Mouse (Mus musculus) forebrain, embryonic 13.5 days (tissue): ENCODE results near the gene Dnase1l3. TPM values are rescaled to one million over a fixed set of nuclear protein-coding genes. Genes with fewer than 3 reads are reported as not detected.

Experiments used
- ATAC-seq: fragments of 200-750 bp; cut with Nextera tagmentation; 2 replicates; pipeline ENCODE4 v1.8.0; 2017
- H3K27ac ChIP-seq: fragments of 300-500 bp; sonication (generic); 2 replicates; pipeline ENCODE4 v1.5.1; 2015; ENCODE audit warnings: inconsistent platforms, mild to moderate bottlenecking, moderate library complexity
- H3K27me3 ChIP-seq: fragments of 300-500 bp; sonication (generic); 2 replicates; pipeline ENCODE4 v1.6.1; 2015; ENCODE audit warnings: mild to moderate bottlenecking, inconsistent platforms
- H3K36me3 ChIP-seq: fragments of 300-500 bp; sonication (generic); 2 replicates; pipeline ENCODE4 v1.6.1; 2015; ENCODE audit warnings: mild to moderate bottlenecking, inconsistent platforms; ENCODE audit not compliant: poor library complexity, severe bottlenecking
- H3K4me1 ChIP-seq: fragments of 300-500 bp; sonication (generic); 2 replicates; pipeline ENCODE4 v1.6.1; 2015; ENCODE audit warnings: inconsistent platforms
- H3K4me2 ChIP-seq: fragments of 300-500 bp; sonication (generic); 2 replicates; pipeline ENCODE4 v1.6.1; 2015; ENCODE audit warnings: inconsistent platforms, mild to moderate bottlenecking, moderate library complexity
- H3K4me3 ChIP-seq: fragments of 300-500 bp; sonication (generic); 2 replicates; pipeline ENCODE4 v1.5.1; 2015; ENCODE audit warnings: mild to moderate bottlenecking, inconsistent platforms
- H3K9ac ChIP-seq: fragments of 300-500 bp; sonication (generic); 2 replicates; pipeline ENCODE4 v1.6.1; 2015; ENCODE audit warnings: mild to moderate bottlenecking, inconsistent platforms
- H3K9me3 ChIP-seq: fragments of 300-500 bp; sonication (generic); replicated peaks from 2 replicates; pipeline ENCODE4 v1.6.1; 2016; ENCODE audit warnings: inconsistent platforms
- WGBS: fragments of 180-500 bp; shearing (Covaris S2); methylation state at CpG from one replicate; pipeline ENCODE4 v1.1.7; 2015; 5-methylcytosine and 5-hydroxymethylcytosine counted together
- polyA plus RNA-seq: library from polyadenylated mRNA; unstranded; fragments of >200 nt; fragmentation: Nextera tagmentation; extraction: Ambion mirVana; gene quantifications from 2 replicates; pipeline ENCODE4 v1.2.1, GENCODE M21; 2015

Dnase1l3 gene
- 0.04 TPM in 1 of 2 replicates, not detected in the other for polyA plus RNA-seq

GRCm38 (mm10) chr14:7994271-7994767, at the start of gene Dnase1l3:
Dnase1l3 (minus strand) TSS chr14:7994573.
- WGBS, result 77% methylated on average over 8 of the region's 8 CpGs

DNA sequence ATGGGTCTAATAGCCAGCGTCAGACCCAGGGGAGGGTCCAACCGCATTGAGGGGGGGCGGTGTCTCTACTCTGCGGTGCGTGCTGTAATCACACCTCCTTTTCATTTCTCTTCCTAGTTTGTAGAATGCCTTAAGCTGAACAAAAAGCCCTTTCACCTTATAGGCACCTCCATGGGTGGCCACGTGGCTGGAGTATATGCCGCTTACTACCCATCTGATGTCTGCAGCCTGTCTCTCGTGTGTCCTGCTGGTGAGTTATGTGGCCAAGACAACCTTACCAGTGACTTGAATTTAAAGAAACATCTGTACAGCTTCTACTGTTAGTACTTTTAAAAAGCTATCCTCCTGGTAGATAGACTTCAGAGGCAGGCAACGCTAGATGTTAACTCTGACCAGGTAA, 48.2 kb upstream of the Dnase1l3 start:
- WGBS, result 90% methylated on average over 9 of the region's 9 CpGs
- no peak overlapping the region for H3K4me3 ChIP-seq
- no peaks in the 10 kb centered on the region for H3K27me3 ChIP-seq
- H3K27ac ChIP-seq, result no peak overlapping the region
- no peak overlapping the region for H3K9ac ChIP-seq
- H3K4me2 ChIP-seq, result no peak overlapping the region
- no peaks in the 10 kb centered on the region for H3K9me3 ChIP-seq
- no peaks in the 10 kb centered on the region for H3K4me1 ChIP-seq
- ATAC-seq, result no peak
- H3K36me3 ChIP-seq, result peaks cover 23% of the 10 kb centered on the region

More at GRCm38 (mm10) chr14:7994271-7994767, at the start of gene Dnase1l3:
- Histone ChIP-seq H3K4me2 (no peak within 1 kb of the TSS), H3K4me1 (0 out of 2 replicates have a peak, but pooled peaks cover 7% of the 10 kb centered on the region), H3K36me3 (no peaks in the 10 kb centered on the region), H3K27ac (no peak within 1 kb of the TSS), H3K9ac (no peak within 1 kb of the TSS), H3K9me3 (no peaks in the 10 kb centered on the region), H3K27me3 (peaks cover 6% of the 10 kb centered on the region), H3K4me3 (no peak within 1 kb of the TSS)
- no peak for ATAC-seq

- H3K9ac ChIP-seq, result no peak overlapping the region
- 94% methylated on average over 2 of the region's 2 CpGs for WGBS
- no peak overlapping the region for H3K4me3 ChIP-seq
- no peaks in the 10 kb centered on the region for H3K9me3 ChIP-seq
- ATAC-seq, result no peak
- peaks cover 19% of the 10 kb centered on the region for H3K36me3 ChIP-seq
- no peaks in the 10 kb centered on the region for H3K4me1 ChIP-seq
- no peaks in the 10 kb centered on the region for H3K27me3 ChIP-seq
- no peak overlapping the region for H3K27ac ChIP-seq
- H3K4me2 ChIP-seq, result no peak overlapping the region
These were observed 47.7 kb upstream of the Dnase1l3 start for GRCm38 (mm10) chr14:8042120-8042519.

DNA sequence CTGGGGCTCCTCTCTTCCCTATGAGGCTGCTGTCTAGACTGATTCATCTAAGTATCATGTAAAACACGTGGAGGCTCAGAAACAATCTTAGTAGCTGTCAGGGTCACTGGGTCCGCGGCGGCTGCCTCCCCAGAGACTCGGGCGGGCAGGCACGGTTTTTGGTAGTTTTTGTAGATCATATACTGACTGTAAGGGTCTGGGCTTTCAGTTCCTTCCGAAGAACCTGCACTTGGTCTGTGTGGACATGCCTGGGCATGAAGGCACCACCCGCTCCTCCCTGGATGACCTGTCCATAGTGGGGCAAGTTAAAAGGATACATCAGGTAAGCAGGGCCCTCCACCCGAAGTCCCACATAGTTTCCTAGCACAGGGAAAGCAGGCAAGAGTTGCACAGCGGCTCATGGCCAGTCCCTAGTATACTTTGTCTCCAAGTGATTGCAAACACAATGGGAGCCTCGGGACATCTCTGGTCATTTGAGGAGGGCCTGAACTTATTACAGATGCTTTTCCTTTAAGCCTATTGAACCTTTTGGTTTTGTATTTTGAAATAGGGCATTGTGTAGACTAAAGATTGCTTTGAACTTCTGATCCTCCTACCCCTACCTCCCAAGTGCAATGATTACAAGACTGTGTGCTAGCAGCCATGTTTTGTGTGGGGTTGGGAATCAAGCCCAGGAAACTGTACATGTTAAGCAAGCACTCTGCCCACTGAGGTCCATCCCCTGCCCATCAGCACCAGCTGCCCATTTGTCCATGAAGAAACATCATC, 46.7 kb upstream of the Dnase1l3 start:
- 88% methylated on average over 12 of the region's 12 CpGs for WGBS
- Histone ChIP-seq H3K36me3 (peaks cover 11% of the 10 kb centered on the region), H3K4me2 (no peak overlapping the region), H3K27ac (no peak overlapping the region), H3K9ac (no peak overlapping the region), H3K9me3 (no peaks in the 10 kb centered on the region), H3K4me3 (no peak overlapping the region), H3K27me3 (no peaks in the 10 kb centered on the region), H3K4me1 (no peaks in the 10 kb centered on the region)
- ATAC-seq, result no peak

- ATAC-seq, result no peak
- 86% methylated on average over 3 of the region's 3 CpGs for WGBS
- Histone ChIP-seq H3K36me3 (peaks cover 4% of the 10 kb centered on the region), H3K4me1 (no peaks in the 10 kb centered on the region), H3K9me3 (no peaks in the 10 kb centered on the region), H3K27me3 (no peaks in the 10 kb centered on the region), H3K4me2 (no peak overlapping the region), H3K27ac (no peak overlapping the region), H3K9ac (no peak overlapping the region), H3K4me3 (no peak overlapping the region)
These were observed 45.8 kb upstream of the Dnase1l3 start for GRCm38 (mm10) chr14:8040179-8040578.

- no peaks in the 10 kb centered on the region for H3K27me3 ChIP-seq
- no peaks in the 10 kb centered on the region for H3K9me3 ChIP-seq
- H3K9ac ChIP-seq, result no peak overlapping the region
- H3K36me3 ChIP-seq, result peaks cover 3% of the 10 kb centered on the region
- 79% methylated on average over 7 of the region's 7 CpGs for WGBS
- H3K4me2 ChIP-seq, result no peak overlapping the region
- no peak overlapping the region for H3K4me3 ChIP-seq
- no peak for ATAC-seq
- H3K4me1 ChIP-seq, result no peaks in the 10 kb centered on the region
- H3K27ac ChIP-seq, result no peak overlapping the region
These were observed 44.5 kb upstream of the Dnase1l3 start for GRCm38 (mm10) chr14:8038791-8039448.

- no peaks in the 10 kb centered on the region for H3K27me3 ChIP-seq
- no peak overlapping the region for H3K9ac ChIP-seq
- H3K27ac ChIP-seq, result no peak overlapping the region
- no peaks in the 10 kb centered on the region for H3K9me3 ChIP-seq
- H3K4me1 ChIP-seq, result no peaks in the 10 kb centered on the region
- H3K4me2 ChIP-seq, result no peak overlapping the region
- no peak for ATAC-seq
- 88% methylated on average over 5 of the region's 5 CpGs for whole genome bisulfite sequencing
- no peak overlapping the region for H3K4me3 ChIP-seq
- H3K36me3 ChIP-seq, result no peaks in the 10 kb centered on the region; the same call in 1 of the 2 replicates
These were observed 43.8 kb upstream of the Dnase1l3 start for GRCm38 (mm10) chr14:8038150-8038549.

- Histone ChIP-seq H3K27me3 (no peaks in the 10 kb centered on the region), H3K27ac (no peak overlapping the region), H3K9ac (no peak overlapping the region), H3K4me3 (no peak overlapping the region), H3K4me2 (no peak overlapping the region), H3K9me3 (no peaks in the 10 kb centered on the region), H3K36me3 (no peaks in the 10 kb centered on the region; the same call in 1 of the 2 replicates), H3K4me1 (peaks cover 7% of the 10 kb centered on the region; the same call in 1 of the 2 replicates)
- 61% methylated on average over 5 of the region's 5 CpGs for WGBS
- ATAC-seq, result no peak
These were observed 42.0 kb upstream of the Dnase1l3 start for GRCm38 (mm10) chr14:8036406-8036805.

GRCm38 (mm10) chr14:8035951-8036350, 41.6 kb upstream of the Dnase1l3 start:
- no peaks in the 10 kb centered on the region for H3K36me3 ChIP-seq
- no peak for ATAC-seq
- no peak overlapping the region for H3K27ac ChIP-seq
- H3K4me3 ChIP-seq, result no peak overlapping the region
- H3K9me3 ChIP-seq, result no peaks in the 10 kb centered on the region
- peaks cover 7% of the 10 kb centered on the region; the same call in 1 of the 2 replicates for H3K4me1 ChIP-seq
- WGBS, result 88% methylated on average over 6 of the region's 6 CpGs
- H3K27me3 ChIP-seq, result no peaks in the 10 kb centered on the region
- no peak overlapping the region for H3K9ac ChIP-seq
- no peak overlapping the region for H3K4me2 ChIP-seq

GRCm38 (mm10) chr14:8034561-8034960, 40.2 kb upstream of the Dnase1l3 start:
- H3K4me2 ChIP-seq, result no peak overlapping the region
- no peaks in the 10 kb centered on the region for H3K36me3 ChIP-seq
- H3K4me1 ChIP-seq, result peaks cover 7% of the 10 kb centered on the region; the same call in 1 of the 2 replicates
- ATAC-seq, result no peak
- no peaks in the 10 kb centered on the region for H3K9me3 ChIP-seq
- H3K4me3 ChIP-seq, result no peak overlapping the region
- no peak overlapping the region for H3K27ac ChIP-seq
- WGBS, result 78% methylated on average over 5 of the region's 5 CpGs
- H3K27me3 ChIP-seq, result no peaks in the 10 kb centered on the region
- H3K9ac ChIP-seq, result no peak overlapping the region

- no peak overlapping the region for H3K4me3 ChIP-seq
- H3K4me2 ChIP-seq, result no peak overlapping the region
- ATAC-seq, result peak; percentile 16; the same call in 1 of the 2 replicates
- 50% methylated on average over 13 of the region's 13 CpGs for WGBS
- peaks cover 7% of the 10 kb centered on the region; the same call in 1 of the 2 replicates for H3K4me1 ChIP-seq
- no peak overlapping the region for H3K27ac ChIP-seq
- H3K9ac ChIP-seq, result no peak overlapping the region
- no peaks in the 10 kb centered on the region for H3K9me3 ChIP-seq
- no peaks in the 10 kb centered on the region for H3K36me3 ChIP-seq
- no peaks in the 10 kb centered on the region for H3K27me3 ChIP-seq
These were observed 37.9 kb upstream of the Dnase1l3 start for GRCm38 (mm10) chr14:8032087-8032944.
